Mouse (Mus musculus): ENCODE measurements around the gene Galnt14. TPM values are rescaled to one million over a fixed set of nuclear protein-coding genes. Genes with fewer than 3 reads are reported as not detected.

Gene Galnt14
- polyA plus RNA-seq (2012; ENCODE audit: low replicate concordance): not detected in 2 replicates

DNA sequence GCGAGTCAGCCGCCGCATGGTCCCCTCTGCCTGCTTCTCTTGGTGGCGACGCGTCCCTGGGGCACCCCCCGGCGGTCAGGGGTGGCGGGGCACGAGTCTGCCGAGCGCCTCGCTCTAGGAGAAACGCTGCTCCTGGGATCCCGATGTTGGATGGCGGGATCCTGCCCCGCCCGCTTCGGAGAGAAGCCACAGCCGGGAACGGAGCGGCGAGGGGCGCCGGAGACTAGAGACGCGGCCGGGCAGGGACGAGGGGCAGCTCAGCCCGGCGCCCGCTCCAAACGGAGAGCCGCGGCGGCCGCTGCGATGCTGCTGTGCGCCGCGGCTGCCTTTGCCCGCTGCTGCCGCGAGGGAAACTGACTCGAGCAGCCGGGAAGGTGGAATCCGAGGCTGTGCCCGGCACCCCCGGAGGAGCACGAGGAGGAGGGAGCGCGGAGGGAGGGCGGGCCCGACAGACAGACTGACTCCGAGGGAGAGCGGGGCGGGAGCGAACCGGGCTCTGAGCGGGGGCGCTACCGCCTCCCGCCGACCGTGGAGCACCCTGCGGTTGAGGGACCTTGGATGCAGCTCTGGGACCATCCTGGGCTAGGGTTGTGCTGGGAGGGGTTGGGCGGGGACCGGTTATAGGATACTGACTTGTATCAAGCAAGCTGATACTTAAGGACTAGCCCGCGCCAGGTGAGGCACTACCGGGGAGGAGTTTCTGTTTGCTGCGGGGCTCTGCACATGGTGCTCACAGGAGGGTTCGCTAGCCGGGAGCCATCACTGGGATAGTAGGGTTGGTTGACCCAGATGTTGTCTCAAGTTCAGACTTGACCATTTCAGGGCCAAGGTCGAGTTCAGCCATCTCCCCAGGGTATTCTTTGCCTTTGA is at the start of gene Galnt14:
Galnt14 (minus strand) TSS at position 412 of the 870 bp plus-strand sequence.

Other genes starting within 250 kb of the Galnt14 start
- gene Ehd3, start 93.7 kb upstream of the Galnt14 start, polyA plus RNA-seq (2012; ENCODE audit: low replicate concordance): 0.52 and 1.7 TPM in 2 replicates
- 2.4 and 3.9 TPM in 2 replicates for gene Xdh, start 239.7 kb upstream of the Galnt14 start, polyA plus RNA-seq (2012; ENCODE audit: low replicate concordance)

All from leukemia stem cell, adult 10-12 weeks (primary cell).